Mouse (Mus musculus): ENCODE results near the gene Slc39a11. TPM values are rescaled to one million over a fixed set of nuclear protein-coding genes. Genes with fewer than 3 reads are reported as not detected.

The Slc39a11 gene
- total RNA-seq, 1 experiment from 2014 or later = 26.6 TPM

DNA sequence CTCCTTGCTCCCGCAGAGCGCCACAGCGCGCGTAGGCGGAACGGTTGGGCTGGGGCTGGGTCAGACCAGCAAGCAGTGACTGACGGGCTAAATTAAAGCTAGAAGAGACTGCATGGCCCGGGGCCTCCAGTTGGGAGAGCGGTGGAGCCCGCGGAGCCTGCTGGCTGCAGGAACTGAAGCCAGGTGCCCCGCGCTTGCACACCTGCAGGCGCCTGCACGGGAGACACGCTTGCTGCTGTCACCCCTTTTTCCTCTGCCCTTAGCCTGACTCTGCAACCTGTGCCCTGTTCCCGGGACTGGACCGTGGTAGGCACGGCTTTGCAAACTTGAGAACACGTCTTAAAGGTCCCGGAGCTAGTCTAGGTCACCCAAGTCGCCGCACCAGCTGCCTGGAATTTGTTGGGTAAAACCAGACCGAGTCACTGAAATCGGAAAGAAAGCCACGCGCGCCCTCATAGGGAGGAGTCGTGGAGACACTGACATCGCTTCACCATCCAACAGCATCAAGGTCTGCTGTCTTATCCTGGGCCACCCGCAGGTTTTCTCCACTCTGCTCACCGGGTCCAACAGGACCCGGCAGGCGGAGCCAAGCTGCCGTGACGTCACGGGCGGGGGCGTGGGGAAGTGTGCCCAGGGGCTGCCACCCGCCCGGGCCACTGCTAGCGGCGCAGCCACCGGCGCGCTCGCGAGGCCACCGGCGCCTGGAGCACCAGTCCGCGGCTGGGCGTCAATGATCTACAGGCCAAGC lies 31.0 kb downstream of the Slc39a11 start, which contains the start of gene Sstr2:
Gene Sstr2, plus strand, starts transcription at position 671 of the 748 bp plus-strand sequence.
- ATAC-seq (replicated peaks in 1 of 2; ENCODE audit: insufficient read depth in 1 of 2, low FRiP score in 2 of 2, low TSS enrichment in 1 of 2, low read depth in 1 of 2, poor library complexity in 2 of 2, severe bottlenecking in 2 of 2) = peak; percentile 42 to 69

- no peak for ATAC-seq (replicated peaks in 1 of 2; ENCODE audit: insufficient read depth in 1 of 2, low FRiP score in 2 of 2, low TSS enrichment in 1 of 2, low read depth in 1 of 2, poor library complexity in 2 of 2, severe bottlenecking in 2 of 2)
Measured at GRCm38 (mm10) chr11:113618303-113618671, 31.6 kb downstream of the Slc39a11 start.

- ATAC-seq (replicated peaks in 1 of 2; ENCODE audit: insufficient read depth in 1 of 2, low FRiP score in 2 of 2, low TSS enrichment in 1 of 2, low read depth in 1 of 2, poor library complexity in 2 of 2, severe bottlenecking in 2 of 2) = peak; percentile 43; a peak in 3 of 4 replicates
Measured at GRCm38 (mm10) chr11:113617132-113617911, 32.6 kb downstream of the Slc39a11 start.

DNA sequence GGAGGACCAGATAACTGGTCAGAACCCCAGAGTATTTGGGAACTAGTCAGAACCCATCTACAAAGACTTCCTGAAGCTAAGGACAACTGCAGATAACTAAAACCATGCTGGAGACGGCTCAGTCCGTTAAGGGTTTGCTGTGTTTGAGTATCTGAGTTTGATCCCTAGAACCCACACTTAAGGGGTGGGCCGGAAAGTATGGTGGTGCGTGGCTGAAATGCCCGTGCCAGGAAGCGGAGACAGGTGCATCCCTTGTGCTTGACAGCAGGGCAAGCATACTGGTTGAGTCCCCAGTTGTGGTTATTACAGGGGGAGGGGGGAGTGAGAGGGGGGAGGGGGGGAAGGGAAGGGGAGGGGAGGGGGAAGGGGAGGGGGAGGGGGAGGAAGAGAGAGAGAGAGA lies 35.4 kb downstream of the Slc39a11 start:
- peak; percentile 55 to 74 for ATAC-seq (replicated peaks in 1 of 2; ENCODE audit: insufficient read depth in 1 of 2, low FRiP score in 2 of 2, low TSS enrichment in 1 of 2, low read depth in 1 of 2, poor library complexity in 2 of 2, severe bottlenecking in 2 of 2)

GRCm38 (mm10) chr11:113611664-113612611 lies 37.9 kb downstream of the Slc39a11 start:
- peak; percentile 58 to 66 for ATAC-seq (replicated peaks in 1 of 2; ENCODE audit: insufficient read depth in 1 of 2, low FRiP score in 2 of 2, low TSS enrichment in 1 of 2, low read depth in 1 of 2, poor library complexity in 2 of 2, severe bottlenecking in 2 of 2)

GRCm38 (mm10) chr11:113611112-113611646 lies 38.7 kb downstream of the Slc39a11 start:
- ATAC-seq (replicated peaks in 1 of 2; ENCODE audit: insufficient read depth in 1 of 2, low FRiP score in 2 of 2, low TSS enrichment in 1 of 2, low read depth in 1 of 2, poor library complexity in 2 of 2, severe bottlenecking in 2 of 2) = no peak

DNA sequence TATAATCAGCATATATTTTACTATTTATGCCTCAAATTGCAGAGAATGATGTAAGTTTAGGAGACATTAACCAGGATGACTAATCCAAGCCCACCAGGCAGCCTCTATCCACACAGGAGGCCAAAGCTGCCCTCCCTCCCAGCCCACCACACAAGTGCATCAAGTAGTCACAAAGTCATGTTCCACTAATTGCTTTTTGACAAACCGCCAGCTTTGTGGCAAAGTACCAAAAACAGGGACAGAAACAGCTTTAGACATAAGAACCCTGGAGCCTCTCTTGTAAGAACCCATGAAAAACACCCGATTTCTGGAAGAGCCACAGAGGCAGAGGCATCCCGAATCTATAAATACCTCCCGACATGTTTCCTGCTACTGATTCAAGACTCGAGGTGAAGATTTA lies 39.6 kb downstream of the Slc39a11 start:
- no peak for ATAC-seq (replicated peaks in 1 of 2; ENCODE audit: insufficient read depth in 1 of 2, low FRiP score in 2 of 2, low TSS enrichment in 1 of 2, low read depth in 1 of 2, poor library complexity in 2 of 2, severe bottlenecking in 2 of 2)

- ATAC-seq (replicated peaks in 1 of 2; ENCODE audit: insufficient read depth in 1 of 2, low FRiP score in 2 of 2, low TSS enrichment in 1 of 2, low read depth in 1 of 2, poor library complexity in 2 of 2, severe bottlenecking in 2 of 2) = no peak
Measured at GRCm38 (mm10) chr11:113609581-113609980, 40.3 kb downstream of the Slc39a11 start.

DNA sequence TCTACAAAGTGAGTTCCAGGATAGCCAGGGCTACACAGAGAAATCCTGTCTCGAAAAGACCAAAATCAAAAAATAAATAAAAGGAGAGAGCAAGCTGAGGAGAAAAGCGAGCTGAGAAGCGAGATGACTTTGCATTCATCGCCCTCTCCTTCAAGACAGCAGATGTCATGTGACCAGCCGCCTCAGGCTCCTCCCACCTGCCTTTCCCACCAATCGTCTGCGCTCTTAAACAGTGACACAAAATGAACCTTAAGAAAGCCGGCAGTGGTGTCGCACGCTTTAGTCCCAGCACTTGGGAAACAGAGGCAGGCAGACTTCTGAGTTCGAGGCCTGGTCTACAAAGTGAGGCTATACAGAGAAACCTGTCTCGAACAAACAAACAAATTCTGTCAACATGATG lies 42.3 kb downstream of the Slc39a11 start:
- ATAC-seq (replicated peaks in 1 of 2; ENCODE audit: insufficient read depth in 1 of 2, low FRiP score in 2 of 2, low TSS enrichment in 1 of 2, low read depth in 1 of 2, poor library complexity in 2 of 2, severe bottlenecking in 2 of 2) = no peak

DNA sequence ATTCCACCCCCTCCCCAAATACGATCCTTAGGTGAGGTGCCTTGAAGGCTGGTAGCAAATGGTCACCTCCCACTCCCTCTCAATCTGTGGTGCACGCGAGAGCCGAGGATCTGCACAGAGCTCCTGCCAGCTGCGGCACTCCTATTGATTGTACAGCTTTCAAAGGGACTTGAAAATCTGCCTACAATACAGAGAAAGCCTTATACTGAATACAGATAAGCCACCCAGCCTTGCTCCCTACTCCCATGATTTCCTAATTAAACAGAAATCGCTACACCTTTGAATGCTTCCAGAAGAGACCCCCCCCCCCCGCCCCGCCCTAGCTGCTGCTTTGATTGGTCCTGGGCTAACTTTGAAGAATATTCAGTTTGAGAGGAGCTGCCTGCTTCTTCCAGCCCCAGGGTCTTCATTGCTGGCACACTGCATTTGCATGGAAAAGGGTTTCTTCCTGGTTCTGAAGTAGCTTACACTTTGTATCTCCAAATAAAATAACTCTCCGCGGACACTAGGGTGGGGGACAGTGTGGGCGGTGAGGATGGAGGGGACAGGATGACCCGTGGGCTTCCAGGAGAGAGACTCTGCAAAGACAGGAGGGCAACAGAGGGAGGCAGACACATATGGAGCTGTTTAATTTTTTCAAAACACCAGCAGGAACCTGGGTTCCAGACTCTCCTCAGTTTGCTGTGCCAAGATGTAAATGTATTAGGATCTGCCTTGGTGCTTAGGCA lies 48.1 kb downstream of the Slc39a11 start:
- ATAC-seq (replicated peaks in 1 of 2; ENCODE audit: insufficient read depth in 1 of 2, low FRiP score in 2 of 2, low TSS enrichment in 1 of 2, low read depth in 1 of 2, poor library complexity in 2 of 2, severe bottlenecking in 2 of 2) = no peak

- ATAC-seq (replicated peaks in 1 of 2; ENCODE audit: insufficient read depth in 1 of 2, low FRiP score in 2 of 2, low TSS enrichment in 1 of 2, low read depth in 1 of 2, poor library complexity in 2 of 2, severe bottlenecking in 2 of 2) = no peak
Measured at GRCm38 (mm10) chr11:113600526-113601245, 49.2 kb downstream of the Slc39a11 start.

- ATAC-seq (replicated peaks in 1 of 2; ENCODE audit: insufficient read depth in 1 of 2, low FRiP score in 2 of 2, low TSS enrichment in 1 of 2, low read depth in 1 of 2, poor library complexity in 2 of 2, severe bottlenecking in 2 of 2) = no peak
Measured at GRCm38 (mm10) chr11:113597632-113598031, 52.2 kb downstream of the Slc39a11 start.

DNA sequence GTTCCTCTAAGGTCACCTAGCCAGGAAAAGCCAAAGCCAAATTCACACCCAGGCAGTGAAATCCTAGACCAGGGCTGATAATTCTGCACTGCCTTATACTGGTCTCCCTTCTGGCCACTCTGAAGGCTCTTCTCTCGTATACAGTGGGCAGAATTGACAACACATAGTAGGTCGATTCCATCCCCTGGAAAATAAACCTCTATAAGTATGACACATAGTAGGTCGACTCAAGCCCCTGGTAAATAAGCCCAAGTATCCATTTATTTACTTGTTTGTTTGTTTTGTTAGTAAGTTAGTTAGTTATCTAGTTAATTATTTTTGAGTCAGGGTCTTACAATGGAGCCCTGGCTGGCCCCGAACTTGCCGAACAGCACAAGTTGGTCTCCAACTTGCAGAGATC lies 54.7 kb downstream of the Slc39a11 start:
- no peak for ATAC-seq (replicated peaks in 1 of 2; ENCODE audit: insufficient read depth in 1 of 2, low FRiP score in 2 of 2, low TSS enrichment in 1 of 2, low read depth in 1 of 2, poor library complexity in 2 of 2, severe bottlenecking in 2 of 2)

- ATAC-seq (replicated peaks in 1 of 2; ENCODE audit: insufficient read depth in 1 of 2, low FRiP score in 2 of 2, low TSS enrichment in 1 of 2, low read depth in 1 of 2, poor library complexity in 2 of 2, severe bottlenecking in 2 of 2) = no peak
Measured at GRCm38 (mm10) chr11:113588936-113589335, 60.9 kb downstream of the Slc39a11 start.

DNA sequence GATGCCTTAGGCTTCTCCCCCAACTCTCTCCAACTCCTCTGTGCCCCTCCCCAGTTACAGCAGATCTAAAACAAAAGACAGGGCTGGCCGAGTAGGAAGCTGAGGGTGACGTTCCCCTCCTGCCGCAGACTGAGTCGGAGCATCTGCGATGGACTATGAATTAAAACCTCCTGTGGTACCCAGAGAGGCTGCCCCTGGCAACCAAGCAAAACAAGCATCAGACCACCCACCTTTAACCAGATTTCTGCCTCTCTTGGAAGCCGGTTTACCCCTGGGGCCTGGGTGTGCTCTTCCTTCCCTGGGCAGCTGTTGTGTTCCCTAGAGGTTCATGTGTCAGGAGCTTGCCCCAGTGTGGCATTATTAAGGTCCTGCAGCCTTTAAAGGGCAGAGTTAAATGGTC lies 63.5 kb downstream of the Slc39a11 start:
- ATAC-seq (replicated peaks in 1 of 2; ENCODE audit: insufficient read depth in 1 of 2, low FRiP score in 2 of 2, low TSS enrichment in 1 of 2, low read depth in 1 of 2, poor library complexity in 2 of 2, severe bottlenecking in 2 of 2) = no peak

Measured in hematopoietic stem cell, adult 5-6 weeks (primary cell).